Mouse (Mus musculus) megakaryocyte progenitor cell, adult 5-6 weeks (primary cell): Measurements from ENCODE around the gene Klf2. TPM values are rescaled to one million over a fixed set of nuclear protein-coding genes. Genes with fewer than 3 reads are reported as not detected.

Experiments
- ATAC-seq: replicated peaks from 2 replicates; pipeline ENCODE4 v1.8.0; 2016; ENCODE audit warnings: mild to moderate bottlenecking, moderate TSS enrichment, inconsistent platforms; ENCODE audit not compliant: poor library complexity
- total RNA-seq, 2 experiments: library from RNA; stranded (forward) in 1 of 2; stranded (reverse) in 1 of 2; fragments of 157-497, 149-512 nt in 1 of 2; fragments of 200-1000 nt in 1 of 2; gene quantifications; 2 replicates each; pipeline versions ENCODE4 v1.2.3 to v1.2.4; 2015 to 2017

Klf2 gene
- total RNA-seq, 2 experiments from 2014 or later = 6.6 to 10.8 TPM

GRCm38 (mm10) chr8:72363457-72363856 lies 44.6 kb downstream of the Klf2 start:
- no peak for ATAC-seq

- ATAC-seq = no peak
These were observed 46.2 kb downstream of the Klf2 start for GRCm38 (mm10) chr8:72365016-72365415.

- peak; percentile 94 for ATAC-seq
These were observed 47.0 kb downstream of the Klf2 start for GRCm38 (mm10) chr8:72365826-72366225.

GRCm38 (mm10) chr8:72366435-72366834 lies 47.6 kb downstream of the Klf2 start:
- ATAC-seq = no peak

Other genes starting within 250 kb of the Klf2 start
- not detected in 2 replicates for gene Olfr373, start 235.9 kb upstream of the Klf2 start, total RNA-seq (2015)
- gene Olfr373, start 235.9 kb upstream of the Klf2 start, total RNA-seq (2017) = not detected in 2 replicates
- not detected in 2 replicates for gene Olfr374, start 212.0 kb upstream of the Klf2 start, total RNA-seq (2015)
- not detected in 2 replicates for gene Olfr374, start 212.0 kb upstream of the Klf2 start, total RNA-seq (2017)
- gene Tpm4, start 184.1 kb upstream of the Klf2 start, total RNA-seq (2015) = 37.0 and 46.0 TPM in 2 replicates
- 64.2 and 73.9 TPM in 2 replicates for gene Tpm4, start 184.1 kb upstream of the Klf2 start, total RNA-seq (2017)
- 34.3 and 47.3 TPM in 2 replicates for gene Rab8a, start 157.8 kb upstream of the Klf2 start, total RNA-seq (2015)
- gene Rab8a, start 157.8 kb upstream of the Klf2 start, total RNA-seq (2017) = 329 and 425 TPM in 2 replicates
- 6.6 and 8.7 TPM in 2 replicates for gene Hsh2d, start 129.4 kb upstream of the Klf2 start, total RNA-seq (2015)
- 4.5 and 5.9 TPM in 2 replicates for gene Hsh2d, start 129.4 kb upstream of the Klf2 start, total RNA-seq (2017)
- not detected in 2 replicates for gene Cib3, start 106.2 kb upstream of the Klf2 start, total RNA-seq (2015)
- gene Cib3, start 106.2 kb upstream of the Klf2 start, total RNA-seq (2017) = not detected in 2 replicates
- gene Gm11034, start 105.4 kb upstream of the Klf2 start, total RNA-seq (2015) = not detected in 2 replicates
- not detected in 2 replicates for gene Gm11034, start 105.4 kb upstream of the Klf2 start, total RNA-seq (2017)
- 40.5 and 44.9 TPM in 2 replicates for gene Fam32a, start 99.3 kb upstream of the Klf2 start, total RNA-seq (2015)
- gene Fam32a, start 99.3 kb upstream of the Klf2 start, total RNA-seq (2017) = 37.5 and 39.1 TPM in 2 replicates
- 88.1 and 90.6 TPM in 2 replicates for gene Ap1m1, start 79.0 kb upstream of the Klf2 start, total RNA-seq (2015)
- 52.4 and 65.4 TPM in 2 replicates for gene Ap1m1, start 79.0 kb upstream of the Klf2 start, total RNA-seq (2017)
- gene Gm10282, start 13.8 kb upstream of the Klf2 start, total RNA-seq (2015) = 58.7 and 76.6 TPM in 2 replicates
- 68.3 and 86.8 TPM in 2 replicates for gene Gm10282, start 13.8 kb upstream of the Klf2 start, total RNA-seq (2017)
- gene Eps15l1, start 102.4 kb downstream of the Klf2 start, total RNA-seq (2015) = 44.6 and 57.1 TPM in 2 replicates
- gene Eps15l1, start 102.4 kb downstream of the Klf2 start, total RNA-seq (2017) = 35.2 and 41.4 TPM in 2 replicates
- 2.2 TPM in 2 replicates for gene Calr3, start 124.8 kb downstream of the Klf2 start, total RNA-seq (2015)
- 2.9 TPM in 2 replicates for gene Calr3, start 124.8 kb downstream of the Klf2 start, total RNA-seq (2017)
- 3.0 and 3.3 TPM in 2 replicates for gene 1700030K09Rik, start 124.8 kb downstream of the Klf2 start, total RNA-seq (2015)
- 6.3 and 6.5 TPM in 2 replicates for gene 1700030K09Rik, start 124.8 kb downstream of the Klf2 start, total RNA-seq (2017)
- 80.1 and 106 TPM in 2 replicates for gene Cherp, start 156.2 kb downstream of the Klf2 start, total RNA-seq (2015)
- 17.7 and 23.8 TPM in 2 replicates for gene Cherp, start 156.2 kb downstream of the Klf2 start, total RNA-seq (2017)
- 27.3 and 40.7 TPM in 2 replicates for gene Slc35e1, start 173.6 kb downstream of the Klf2 start, total RNA-seq (2015)
- gene Slc35e1, start 173.6 kb downstream of the Klf2 start, total RNA-seq (2017) = 26.8 and 30.3 TPM in 2 replicates
- gene Med26, start 229.2 kb downstream of the Klf2 start, total RNA-seq (2015) = 10.0 and 12.0 TPM in 2 replicates
- 8.6 and 9.9 TPM in 2 replicates for gene Med26, start 229.2 kb downstream of the Klf2 start, total RNA-seq (2017)